ENCODE assay signal across 12 mouse cellular contexts in the genomic region with DNA sequence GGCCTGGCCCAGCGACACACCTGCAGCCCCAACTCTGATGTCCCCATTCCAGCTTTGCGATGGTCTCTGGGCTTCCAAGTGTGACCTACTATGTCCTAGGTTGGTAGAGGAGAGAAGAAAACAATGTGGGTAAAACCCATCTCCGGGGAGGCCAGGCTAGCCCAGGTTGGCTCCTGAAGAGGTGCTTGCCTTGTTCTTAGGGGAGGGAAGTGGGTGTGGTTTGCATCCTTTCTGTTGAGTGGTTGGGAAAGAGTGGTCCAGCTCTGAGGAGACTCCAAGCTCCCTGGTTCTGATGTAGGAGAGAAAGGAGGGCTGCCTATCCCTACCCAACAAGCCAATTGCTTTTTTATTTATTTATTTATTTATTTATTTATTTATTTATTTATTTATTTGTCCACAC. TPM values are rescaled to one million over a fixed set of nuclear protein-coding genes. Genes with fewer than 3 reads are reported as not detected.
DNase-seq lines count a peak whose midpoint lies in the region; ATAC-seq lines count a peak whose summit lies in the region.
"Had no signal": no experiment of that assay in that cellular context is flagged by ENCODE, and none has a peak within 500 bp of the region (broad histone marks: within the 10 kb centered on the region; RNA-seq: fewer than 3 reads in every experiment).

No protein-coding gene starts in this region.

- 59% methylated on average over 3 of the region's 3 CpGs for WGBS in hindbrain, embryonic 10.5 days
- 68% methylated on average over 3 of the region's 3 CpGs for WGBS in hindbrain, embryonic 14.5 days
- WGBS in limb, embryonic 12.5 days: 39% methylated on average over 3 of the region's 3 CpGs

- no peak overlapping the region for H3K9ac ChIP-seq in hindbrain, embryonic 14.5 days
- peak overlapping the region; percentile 53 for H3K9ac ChIP-seq in limb, embryonic 12.5 days (replicated peaks)

- H3K4me2 ChIP-seq in hindbrain, embryonic 14.5 days (replicated peaks): no peak overlapping the region; the same call in 1 of the 2 replicates
- H3K4me2 ChIP-seq in limb, embryonic 12.5 days: peak overlapping the region; percentile 65

- peak overlapping the region; percentile 77 for H3K27ac ChIP-seq in hindbrain, embryonic 10.5 days
- no peak overlapping the region for H3K27ac ChIP-seq in hindbrain, embryonic 14.5 days
- H3K27ac ChIP-seq in limb, embryonic 12.5 days: peak overlapping the region; percentile 90

- no peaks in the 10 kb centered on the region for H3K36me3 ChIP-seq in hindbrain, embryonic 10.5 days
- no peaks in the 10 kb centered on the region for H3K36me3 ChIP-seq in hindbrain, embryonic 14.5 days (replicated peaks; ENCODE audit: control insufficient read depth, insufficient read depth)
- peaks cover 14% of the 10 kb centered on the region for H3K36me3 ChIP-seq in limb, embryonic 12.5 days
- H3K36me3 ChIP-seq: G1E had no signal

- H3K27me3 ChIP-seq in hindbrain, embryonic 10.5 days (ENCODE audit: insufficient read depth, poor library complexity, severe bottlenecking): peaks cover 34% of the 10 kb centered on the region
- H3K27me3 ChIP-seq in hindbrain, embryonic 14.5 days (ENCODE audit: control insufficient read depth, insufficient read depth, low read length): peaks cover 16% of the 10 kb centered on the region
- no peaks in the 10 kb centered on the region for H3K27me3 ChIP-seq in limb, embryonic 12.5 days

- peaks cover 43% of the 10 kb centered on the region for H3K4me1 ChIP-seq in hindbrain, embryonic 10.5 days (replicated peaks)
- H3K4me1 ChIP-seq in hindbrain, embryonic 14.5 days (replicated peaks; ENCODE audit: control insufficient read depth, insufficient read depth, low read length): peaks cover 7% of the 10 kb centered on the region; the same call in 1 of the 2 replicates
- peaks cover 79% of the 10 kb centered on the region for H3K4me1 ChIP-seq in limb, embryonic 12.5 days (replicated peaks)

- ATAC-seq in hindbrain, embryonic 14.5 days (ENCODE audit: low FRiP score): no peak
- ATAC-seq in limb, embryonic 12.5 days (ENCODE audit: insufficient number of reproducible peaks, insufficient read depth, low FRiP score, low TSS enrichment, low read depth): no peak
- no peak for ATAC-seq in CD4-positive, CD25-positive, alpha-beta regulatory T cell, adult 4 months

- peak overlapping the region; percentile 49; the same call in 1 of the 2 replicates for H3K4me3 ChIP-seq in hindbrain, embryonic 10.5 days
- H3K4me3 ChIP-seq in hindbrain, embryonic 14.5 days (replicated peaks; ENCODE audit: low read length): no peak overlapping the region
- no peak overlapping the region for H3K4me3 ChIP-seq in limb, embryonic 12.5 days (replicated peaks)

- H3K9me3 ChIP-seq in hindbrain, embryonic 10.5 days: no peaks in the 10 kb centered on the region
- H3K9me3 ChIP-seq in hindbrain, embryonic 14.5 days (ENCODE audit: control insufficient read depth, low read length): no peaks in the 10 kb centered on the region
- H3K9me3 ChIP-seq in limb, embryonic 12.5 days: no peaks in the 10 kb centered on the region
- H3K9me3 ChIP-seq: G1E had no signal

- no peak for DNase-seq in hindbrain, embryonic 10.5 days (ENCODE audit: low spot score)
- DNase-seq in hindbrain, embryonic 14.5 days (ENCODE audit: low spot score): no peak
- DNase-seq in 3T3-L1 (ENCODE audit: low read depth, low spot score) (peak; percentile 58), R1 (ENCODE audit: low read depth, low spot score) (peak; percentile 47)
- no peak for DNase-seq in layer of hippocampus, postnatal 36 days
- DNase-seq in adrenal gland, postnatal 4 days (ENCODE audit: low spot score in 2 of 2): no peak
- DNase-seq: adrenal gland, postnatal 10 days; cerebellum, adult 2 months had no signal

RNA-seq across cellular contexts. Expression of gene Prrx2, which starts 30.7 kb away (rescaled TPM):
- 40.6 and 43.3 TPM in 2 replicates for polyA plus RNA-seq in hindbrain, embryonic 10.5 days (2016; fragmentation: Nextera tagmentation; extraction: Ambion mirVana)
- polyA plus RNA-seq in hindbrain, embryonic 14.5 days (2014; fragmentation: Nextera tagmentation; extraction: Ambion mirVana): 3.7 and 3.9 TPM in 2 replicates
- 194 and 201 TPM in 2 replicates for polyA plus RNA-seq in limb, embryonic 12.5 days (2016; fragmentation: Nextera tagmentation; extraction: Ambion mirVana)
- 1 to 10 TPM in 1 of 2 experiments, under 1 TPM in 1; 0.92 to 2.1 TPM for total RNA-seq in layer of hippocampus, postnatal 36 days (2021)
- 1 to 10 TPM; 2.8 to 3.3 TPM for total RNA-seq in adrenal gland, postnatal 4 days (2021)
- not detected for polyA plus RNA-seq in CD4-positive, CD25-positive, alpha-beta regulatory T cell, adult 4 months (2017; shearing (Covaris generic))
- total RNA-seq: G1E; neutrophil, adult 5-6 weeks had no signal
- polyA plus RNA-seq: G1E had no signal

RNA-seq across cellular contexts. Expression of gene Asb6, which starts 35.3 kb away (rescaled TPM):
- polyA plus RNA-seq in hindbrain, embryonic 10.5 days (2016; fragmentation: Nextera tagmentation; extraction: Ambion mirVana): 46.1 and 46.5 TPM in 2 replicates
- 37.6 and 39.3 TPM in 2 replicates for polyA plus RNA-seq in hindbrain, embryonic 14.5 days (2014; fragmentation: Nextera tagmentation; extraction: Ambion mirVana)
- polyA plus RNA-seq in limb, embryonic 12.5 days (2016; fragmentation: Nextera tagmentation; extraction: Ambion mirVana): 44.9 and 47.4 TPM in 2 replicates
- 10 to 100 TPM; 38.4 to 40.6 TPM for total RNA-seq in layer of hippocampus, postnatal 36 days (2021)
- 10 to 100 TPM; 28.9 to 32.0 TPM for total RNA-seq in adrenal gland, postnatal 4 days (2021)
- 10 to 100 TPM; 33.1 to 65.6 TPM for polyA plus RNA-seq in CD4-positive, CD25-positive, alpha-beta regulatory T cell, adult 4 months (2017; shearing (Covaris generic))

RNA-seq across cellular contexts. Expression of gene Ntmt1, which starts 57.8 kb away (rescaled TPM):
- polyA plus RNA-seq in hindbrain, embryonic 10.5 days (2016; fragmentation: Nextera tagmentation; extraction: Ambion mirVana): 125 and 134 TPM in 2 replicates
- 102 and 103 TPM in 2 replicates for polyA plus RNA-seq in hindbrain, embryonic 14.5 days (2014; fragmentation: Nextera tagmentation; extraction: Ambion mirVana)
- 103 and 108 TPM in 2 replicates for polyA plus RNA-seq in limb, embryonic 12.5 days (2016; fragmentation: Nextera tagmentation; extraction: Ambion mirVana)
- total RNA-seq in layer of hippocampus, postnatal 36 days (2021): 10 to 100 TPM; 31.3 to 37.4 TPM
- total RNA-seq in adrenal gland, postnatal 4 days (2021): 10 to 100 TPM; 43.1 to 44.4 TPM
- 10 to 100 TPM; 30.5 to 44.9 TPM for polyA plus RNA-seq in CD4-positive, CD25-positive, alpha-beta regulatory T cell, adult 4 months (2017; shearing (Covaris generic))

Comparison
In these comparisons a context has a peak if more than half of its experiments do, and no peak if none do; other contexts are left out.
1. DNase-seq: peak in 3T3-L1 (single experiment) and R1 (single experiment); none in hindbrain, embryonic 10.5 days (single experiment), hindbrain, embryonic 14.5 days (single experiment), layer of hippocampus, postnatal 36 days (0 of 2) and adrenal gland, postnatal 4 days (0 of 2).